Mouse (Mus musculus): Measurements from ENCODE around the gene Cand1. TPM values are rescaled to one million over a fixed set of nuclear protein-coding genes. Genes with fewer than 3 reads are reported as not detected.

The Cand1 gene
- polyA plus RNA-seq, 1 experiment = 34.2 TPM

DNA sequence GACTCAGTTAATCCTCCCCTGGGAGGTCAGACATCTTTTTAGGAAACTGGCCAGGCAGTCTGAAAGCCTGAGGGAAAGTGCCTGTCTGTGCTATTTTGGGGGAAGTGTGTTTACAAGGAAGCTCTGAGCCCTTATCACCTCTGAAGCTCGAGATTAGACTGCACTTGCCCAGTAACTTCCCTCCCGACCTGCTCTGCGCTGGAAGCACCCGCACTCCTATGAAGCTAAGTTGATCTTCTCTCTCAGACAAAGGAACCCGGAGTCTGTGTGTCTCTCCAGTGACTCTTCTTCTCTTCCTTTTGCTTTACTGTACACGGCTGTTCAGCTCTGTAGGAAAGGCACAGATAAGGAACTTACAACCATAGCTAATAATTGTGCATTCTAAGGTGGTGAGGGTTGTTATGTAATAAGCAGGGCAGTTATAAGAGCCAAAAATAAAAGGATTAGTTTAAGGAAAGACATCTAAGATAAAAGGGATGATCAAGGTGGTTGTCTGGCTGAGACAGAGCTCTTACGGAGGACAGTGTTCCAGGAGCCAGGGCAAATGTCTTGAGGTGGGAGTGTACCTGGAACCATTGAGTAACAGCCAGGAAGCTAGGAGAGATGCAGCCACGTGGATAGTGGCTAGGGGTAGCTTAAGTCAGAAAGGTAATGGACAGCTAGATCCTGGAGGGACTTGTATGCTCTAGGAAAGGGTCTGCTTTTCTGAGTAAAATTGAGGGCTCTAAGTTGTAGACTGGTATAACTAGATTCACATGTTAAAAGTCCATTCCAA is 47.1 kb downstream of the Cand1 start:
- no peak for TF ChIP-seq POLR2A (IDR thresholded peaks at IDR 0.05; ENCODE audit: extremely low read depth, insufficient read depth, low read length)
- TF ChIP-seq CTCF (IDR thresholded peaks at IDR 0.05; ENCODE audit: extremely low read depth, insufficient read depth, low read length) = no peak
- no peak overlapping the region for H3K4me3 ChIP-seq (ENCODE audit: insufficient read depth, low read length)

DNA sequence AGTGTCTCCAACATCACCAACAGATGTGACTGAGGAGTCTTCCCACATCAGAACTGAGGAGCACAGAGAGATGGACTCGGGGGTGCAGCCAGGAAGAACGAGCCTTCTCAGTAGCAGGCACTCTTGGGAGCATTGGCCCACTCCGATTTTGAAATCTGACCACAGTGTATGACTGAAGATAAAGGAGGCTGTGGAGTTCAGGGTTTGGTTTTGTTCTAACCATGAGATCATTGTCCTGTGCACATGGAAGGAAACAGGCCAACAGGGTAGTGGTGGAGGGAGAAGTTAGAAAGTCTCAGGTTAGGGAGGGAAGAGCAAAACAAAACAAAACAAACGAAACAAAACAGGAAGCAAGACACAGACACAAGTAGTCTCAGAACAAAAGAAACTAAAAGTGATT is 52.1 kb downstream of the Cand1 start:
- H3K27ac ChIP-seq (ENCODE audit: insufficient read depth, low read length) = no peak overlapping the region
- H3K4me3 ChIP-seq (ENCODE audit: insufficient read depth, low read length) = no peak overlapping the region
- TF ChIP-seq POLR2A (IDR thresholded peaks at IDR 0.05; ENCODE audit: extremely low read depth, insufficient read depth, low read length) (no peak), CTCF (IDR thresholded peaks at IDR 0.05; ENCODE audit: extremely low read depth, insufficient read depth, low read length) (no peak)
- H3K4me1 ChIP-seq (ENCODE audit: control insufficient read depth, insufficient read depth, low read length) = no peaks in the 10 kb centered on the region

More for the DNA sequence above, 47.1 kb downstream of the Cand1 start:
- Histone ChIP-seq H3K27ac (ENCODE audit: insufficient read depth, low read length) (no peak overlapping the region), H3K4me1 (ENCODE audit: control insufficient read depth, insufficient read depth, low read length) (no peaks in the 10 kb centered on the region)

DNA sequence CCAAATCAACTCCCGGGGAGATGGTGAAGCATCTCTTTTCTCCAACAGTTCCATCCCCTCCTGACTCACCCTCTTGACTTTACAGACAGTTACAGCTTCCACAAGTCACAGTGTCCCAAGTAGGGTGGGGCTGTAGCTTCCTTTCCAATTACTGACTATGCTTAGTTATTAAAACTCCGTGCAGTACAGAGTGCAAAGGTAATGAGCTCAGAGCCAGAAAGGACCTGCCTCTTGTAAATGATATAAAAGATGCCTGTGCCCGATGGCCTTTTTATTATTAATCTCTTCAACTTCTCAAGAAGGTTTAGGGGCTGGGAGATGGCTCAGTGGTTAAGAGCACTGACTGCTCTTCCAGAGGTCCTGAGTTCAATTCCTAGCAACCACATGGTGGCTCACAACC is 70.2 kb downstream of the Cand1 start:
- no peak for TF ChIP-seq CTCF (IDR thresholded peaks at IDR 0.05; ENCODE audit: extremely low read depth, insufficient read depth, low read length)
- no peak for TF ChIP-seq POLR2A (IDR thresholded peaks at IDR 0.05; ENCODE audit: extremely low read depth, insufficient read depth, low read length)
- H3K27ac ChIP-seq (ENCODE audit: insufficient read depth, low read length) = no peak overlapping the region
- H3K4me3 ChIP-seq (ENCODE audit: insufficient read depth, low read length) = no peak overlapping the region
- H3K4me1 ChIP-seq (ENCODE audit: control insufficient read depth, insufficient read depth, low read length) = no peaks in the 10 kb centered on the region; the same call in 1 of the 2 replicates

GRCm38 (mm10) chr10:119169237-119169636 is 70.6 kb downstream of the Cand1 start:
- Histone ChIP-seq H3K27ac (ENCODE audit: insufficient read depth, low read length) (no peak overlapping the region), H3K4me3 (ENCODE audit: insufficient read depth, low read length) (no peak overlapping the region), H3K4me1 (ENCODE audit: control insufficient read depth, insufficient read depth, low read length) (no peaks in the 10 kb centered on the region; the same call in 1 of the 2 replicates)
- TF ChIP-seq CTCF (IDR thresholded peaks at IDR 0.05; ENCODE audit: extremely low read depth, insufficient read depth, low read length) = no peak
- TF ChIP-seq POLR2A (IDR thresholded peaks at IDR 0.05; ENCODE audit: extremely low read depth, insufficient read depth, low read length) = no peak

GRCm38 (mm10) chr10:119168791-119169190 is 71.1 kb downstream of the Cand1 start:
- TF ChIP-seq POLR2A (IDR thresholded peaks at IDR 0.05; ENCODE audit: extremely low read depth, insufficient read depth, low read length) (no peak), CTCF (IDR thresholded peaks at IDR 0.05; ENCODE audit: extremely low read depth, insufficient read depth, low read length) (peak; percentile 51)
- no peaks in the 10 kb centered on the region; the same call in 1 of the 2 replicates for H3K4me1 ChIP-seq (ENCODE audit: control insufficient read depth, insufficient read depth, low read length)
- no peak overlapping the region for H3K27ac ChIP-seq (ENCODE audit: insufficient read depth, low read length)
- H3K4me3 ChIP-seq (ENCODE audit: insufficient read depth, low read length) = no peak overlapping the region

DNA sequence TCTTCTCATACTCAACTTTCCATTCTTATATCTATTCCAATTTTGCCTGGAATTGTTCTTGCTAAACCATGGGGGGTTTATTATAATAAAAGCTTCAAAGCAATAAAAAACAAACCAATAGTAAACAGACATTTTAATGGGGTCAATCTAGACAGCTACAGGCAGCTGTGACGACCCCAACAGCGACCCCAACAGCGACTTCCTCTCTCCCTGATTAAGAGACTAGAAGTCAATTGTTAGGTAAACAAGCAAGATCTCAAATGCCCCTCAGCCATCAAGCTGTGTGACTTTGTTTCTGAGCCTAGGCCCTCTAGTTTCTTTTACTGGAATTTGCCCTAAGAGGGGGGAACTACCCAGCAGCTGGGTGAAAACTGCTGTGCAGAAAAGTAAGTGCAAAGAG is 72.0 kb downstream of the Cand1 start:
- Histone ChIP-seq H3K27ac (ENCODE audit: insufficient read depth, low read length) (no peak overlapping the region), H3K4me3 (ENCODE audit: insufficient read depth, low read length) (no peak overlapping the region), H3K4me1 (ENCODE audit: control insufficient read depth, insufficient read depth, low read length) (no peaks in the 10 kb centered on the region; the same call in 1 of the 2 replicates)
- no peak for TF ChIP-seq CTCF (IDR thresholded peaks at IDR 0.05; ENCODE audit: extremely low read depth, insufficient read depth, low read length)
- TF ChIP-seq POLR2A (IDR thresholded peaks at IDR 0.05; ENCODE audit: extremely low read depth, insufficient read depth, low read length) = no peak

GRCm38 (mm10) chr10:119165051-119165450 is 74.8 kb downstream of the Cand1 start:
- H3K4me3 ChIP-seq (ENCODE audit: insufficient read depth, low read length) = no peak overlapping the region
- TF ChIP-seq CTCF (IDR thresholded peaks at IDR 0.05; ENCODE audit: extremely low read depth, insufficient read depth, low read length) (no peak), POLR2A (IDR thresholded peaks at IDR 0.05; ENCODE audit: extremely low read depth, insufficient read depth, low read length) (no peak)
- H3K4me1 ChIP-seq (ENCODE audit: control insufficient read depth, insufficient read depth, low read length) = no peaks in the 10 kb centered on the region; the same call in 1 of the 2 replicates
- H3K27ac ChIP-seq (ENCODE audit: insufficient read depth, low read length) = no peak overlapping the region

DNA sequence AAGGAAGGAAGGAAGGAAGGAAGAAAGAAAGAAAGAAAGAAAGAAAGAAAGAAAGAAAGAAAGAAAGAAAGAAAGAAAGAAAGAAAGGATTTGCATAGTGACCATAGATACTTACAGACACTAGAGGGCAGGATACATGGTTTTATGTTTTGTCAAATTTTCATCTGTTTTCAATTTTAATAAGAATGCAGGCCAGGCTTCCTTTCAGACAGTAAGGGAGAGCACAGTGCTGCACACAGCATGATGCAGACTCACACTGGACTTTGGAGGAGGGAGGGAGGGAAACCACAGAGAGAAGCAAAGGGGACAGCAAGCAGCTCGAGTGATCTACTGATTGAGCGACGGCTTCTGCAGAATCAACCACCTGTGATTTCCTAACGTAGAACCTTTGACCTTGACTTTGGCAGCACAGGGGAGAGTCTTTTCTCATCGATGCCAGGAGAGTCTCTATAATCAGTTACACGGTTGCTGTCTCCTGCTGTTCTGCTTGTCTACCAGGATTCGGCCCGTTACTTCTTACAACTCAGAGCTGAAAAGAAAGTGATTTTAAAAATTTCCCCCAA is 78.0 kb downstream of the Cand1 start:
- TF ChIP-seq CTCF (IDR thresholded peaks at IDR 0.05; ENCODE audit: extremely low read depth, insufficient read depth, low read length) = no peak
- TF ChIP-seq POLR2A (IDR thresholded peaks at IDR 0.05; ENCODE audit: extremely low read depth, insufficient read depth, low read length) = no peak
- H3K4me3 ChIP-seq (ENCODE audit: insufficient read depth, low read length) = no peak overlapping the region
- H3K4me1 ChIP-seq (ENCODE audit: control insufficient read depth, insufficient read depth, low read length) = no peaks in the 10 kb centered on the region
- H3K27ac ChIP-seq (ENCODE audit: insufficient read depth, low read length) = no peak overlapping the region

DNA sequence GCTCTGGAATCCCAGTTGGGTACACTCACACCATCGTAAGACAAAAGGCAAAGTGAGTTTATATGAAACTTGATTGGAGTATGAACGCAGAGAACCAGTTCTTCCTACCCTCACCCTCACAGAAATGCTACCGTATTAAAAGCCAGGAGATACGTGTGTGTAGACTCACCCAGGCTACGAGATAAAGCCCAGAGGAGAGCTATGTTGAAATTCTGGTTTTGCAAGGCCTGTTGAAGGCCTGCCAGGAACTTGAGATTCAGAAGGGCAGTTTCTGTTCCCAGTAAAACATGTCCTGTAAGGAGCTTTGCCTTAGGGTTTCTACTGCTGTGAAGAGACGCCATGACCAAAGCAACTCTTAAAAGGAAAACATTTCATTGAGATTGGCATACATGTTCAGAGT is 79.7 kb downstream of the Cand1 start:
- Histone ChIP-seq H3K4me3 (ENCODE audit: insufficient read depth, low read length) (no peak overlapping the region), H3K4me1 (ENCODE audit: control insufficient read depth, insufficient read depth, low read length) (no peaks in the 10 kb centered on the region), H3K27ac (ENCODE audit: insufficient read depth, low read length) (no peak overlapping the region)
- TF ChIP-seq POLR2A (IDR thresholded peaks at IDR 0.05; ENCODE audit: extremely low read depth, insufficient read depth, low read length) (no peak), CTCF (IDR thresholded peaks at IDR 0.05; ENCODE audit: extremely low read depth, insufficient read depth, low read length) (no peak)

DNA sequence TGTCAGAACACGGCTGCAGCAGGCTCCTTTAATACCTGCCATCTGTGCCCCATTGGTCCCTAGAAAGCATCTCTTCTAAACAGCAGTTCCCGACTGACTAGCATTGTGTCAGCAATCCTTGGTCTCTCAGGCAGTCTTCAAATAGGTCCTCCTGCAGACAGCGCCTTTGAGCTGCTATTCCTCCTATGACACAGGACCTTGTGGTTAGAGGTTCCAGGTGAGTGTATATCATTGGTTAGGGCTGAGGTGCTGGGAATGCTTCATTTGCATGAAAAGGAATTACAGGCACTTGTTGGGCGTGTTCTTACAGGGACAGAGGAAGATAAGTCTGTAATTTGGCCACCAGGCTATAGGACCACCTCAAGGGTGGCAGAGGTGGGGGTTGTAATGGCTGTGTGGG is 90.6 kb downstream of the Cand1 start:
- Histone ChIP-seq H3K4me3 (ENCODE audit: insufficient read depth, low read length) (no peak overlapping the region), H3K4me1 (ENCODE audit: control insufficient read depth, insufficient read depth, low read length) (no peaks in the 10 kb centered on the region), H3K27ac (ENCODE audit: insufficient read depth, low read length) (no peak overlapping the region)
- no peak for TF ChIP-seq CTCF (IDR thresholded peaks at IDR 0.05; ENCODE audit: extremely low read depth, insufficient read depth, low read length)
- no peak for TF ChIP-seq POLR2A (IDR thresholded peaks at IDR 0.05; ENCODE audit: extremely low read depth, insufficient read depth, low read length)

Other genes starting within 250 kb of the Cand1 start
- 7.8 and 9.2 TPM in 2 replicates for gene Grip1, start 213.8 kb upstream of the Cand1 start, polyA plus RNA-seq (2012; rRNA removed)

Data from cortical plate, adult 2 months (tissue).